Mouse (Mus musculus) limb, embryonic 13.5 days (tissue): ENCODE measurements around the gene Rpl13. TPM values are rescaled to one million over a fixed set of nuclear protein-coding genes. Genes with fewer than 3 reads are reported as not detected.
"Not testable (repeated sequence)": the region's sequence is repeated elsewhere in the genome, so short reads cannot be mapped to it uniquely, and the experiment has no call there.

Experiments used
- ATAC-seq: fragments of 200-750 bp; cut with Nextera tagmentation; 2 replicates; pipeline ENCODE4 v1.8.0; 2017; ENCODE audit warnings: low read depth, moderate number of reproducible peaks, moderate TSS enrichment; ENCODE audit not compliant: low FRiP score
- H3K27ac ChIP-seq: fragments of 300-500 bp; sonication (generic); 2 replicates; pipeline ENCODE4 v1.5.1; 2015; ENCODE audit warnings: inconsistent platforms, mild to moderate bottlenecking, moderate library complexity
- H3K27me3 ChIP-seq: fragments of 300-500 bp; sonication (generic); 2 replicates; pipeline ENCODE4 v1.6.1; 2015; ENCODE audit warnings: mild to moderate bottlenecking, inconsistent platforms
- H3K36me3 ChIP-seq: fragments of 300-500 bp; sonication (generic); 2 replicates; pipeline ENCODE4 v1.6.1; 2015; ENCODE audit warnings: inconsistent platforms, mild to moderate bottlenecking, moderate library complexity
- H3K4me1 ChIP-seq: fragments of 300-500 bp; sonication (generic); 2 replicates; pipeline ENCODE4 v1.6.1; 2015; ENCODE audit warnings: inconsistent platforms
- H3K4me2 ChIP-seq: fragments of 300-500 bp; sonication (generic); replicated peaks from 2 replicates; pipeline ENCODE4 v1.6.1; 2015; ENCODE audit warnings: inconsistent platforms, mild to moderate bottlenecking, moderate library complexity
- H3K4me3 ChIP-seq: fragments of 300-500 bp; sonication (generic); 2 replicates; pipeline ENCODE4 v1.5.1; 2015; ENCODE audit warnings: moderate library complexity, mild to moderate bottlenecking, inconsistent platforms
- H3K9ac ChIP-seq: fragments of 300-500 bp; sonication (generic); 2 replicates; pipeline ENCODE4 v1.6.1; 2015; ENCODE audit warnings: mild to moderate bottlenecking, inconsistent platforms
- H3K9me3 ChIP-seq: fragments of 300-500 bp; sonication (generic); 2 replicates; pipeline ENCODE4 v1.6.1; 2016; ENCODE audit warnings: inconsistent platforms
- WGBS: fragments of 180-500 bp; shearing (Covaris S2); methylation state at CpG from one replicate; pipeline ENCODE4 v1.1.7; 2015; 5-methylcytosine and 5-hydroxymethylcytosine counted together
- polyA plus RNA-seq: library from polyadenylated mRNA; unstranded; fragments of >200 nt; fragmentation: Nextera tagmentation; extraction: Ambion mirVana; gene quantifications from 2 replicates; pipeline ENCODE4 v1.2.1, GENCODE M21; 2015

Rpl13 gene
- polyA plus RNA-seq, 1 experiment from 2014 or later = 1,469 TPM

DNA sequence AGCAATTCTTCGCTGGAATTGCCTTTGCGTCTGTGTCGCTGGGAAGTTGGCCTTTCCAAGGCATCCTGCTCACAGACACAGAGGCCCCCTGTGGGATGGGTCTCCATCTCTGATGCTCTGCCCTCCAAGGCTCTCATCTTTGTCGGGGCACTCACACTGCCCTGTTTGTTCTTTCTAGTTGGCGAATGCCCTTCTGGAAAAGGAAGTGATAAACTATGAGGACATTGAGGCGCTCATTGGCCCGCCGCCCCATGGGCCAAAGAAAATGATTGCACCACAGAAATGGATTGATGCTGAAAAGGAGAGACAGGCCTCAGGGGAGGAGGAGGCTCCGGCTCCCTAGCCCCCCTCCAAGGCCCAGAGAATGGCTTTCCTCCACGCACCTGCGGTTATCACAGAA is 4.9 kb upstream of the Rpl13 start:
- peaks cover 56% of the 10 kb centered on the region for H3K36me3 ChIP-seq
- 89% methylated on average over 11 of the region's 11 CpGs for WGBS

GRCm38 (mm10) chr8:123097786-123098584 is 4.2 kb upstream of the Rpl13 start:
- H3K27ac ChIP-seq = no peak overlapping the region
- peaks cover 51% of the 10 kb centered on the region for H3K36me3 ChIP-seq
- peaks cover 3% of the 10 kb centered on the region for H3K4me1 ChIP-seq
- H3K9ac ChIP-seq = no peak overlapping the region
- no peaks in the 10 kb centered on the region for H3K27me3 ChIP-seq
- H3K9me3 ChIP-seq = no peaks in the 10 kb centered on the region
- no peak for ATAC-seq
- WGBS = 80% methylated on average over 12 of the region's 12 CpGs
- H3K4me3 ChIP-seq = no peak overlapping the region
- no peak overlapping the region for H3K4me2 ChIP-seq

More for the DNA sequence above, 4.9 kb upstream of the Rpl13 start:
- Histone ChIP-seq H3K27me3 (no peaks in the 10 kb centered on the region), H3K9ac (no peak overlapping the region), H3K4me2 (no peak overlapping the region), H3K27ac (no peak overlapping the region), H3K4me1 (peaks cover 3% of the 10 kb centered on the region), H3K4me3 (no peak overlapping the region), H3K9me3 (no peaks in the 10 kb centered on the region)
- ATAC-seq = no peak

- Histone ChIP-seq H3K9ac (peak overlapping the region; percentile 35; the same call in 1 of the 2 replicates), H3K27ac (peak overlapping the region; percentile 22; the same call in 1 of the 2 replicates), H3K27me3 (no peaks in the 10 kb centered on the region), H3K9me3 (no peaks in the 10 kb centered on the region), H3K4me1 (peaks cover 16% of the 10 kb centered on the region), H3K4me3 (no peak overlapping the region), H3K4me2 (0 out of 2 replicates have a peak overlapping the region, but pooled peaks have one; percentile 1), H3K36me3 (peaks cover 48% of the 10 kb centered on the region)
- ATAC-seq = no peak
- WGBS = 38% methylated on average over 8 of the region's 8 CpGs
These were observed 1.9 kb upstream of the Rpl13 start for GRCm38 (mm10) chr8:123100288-123100687.

DNA sequence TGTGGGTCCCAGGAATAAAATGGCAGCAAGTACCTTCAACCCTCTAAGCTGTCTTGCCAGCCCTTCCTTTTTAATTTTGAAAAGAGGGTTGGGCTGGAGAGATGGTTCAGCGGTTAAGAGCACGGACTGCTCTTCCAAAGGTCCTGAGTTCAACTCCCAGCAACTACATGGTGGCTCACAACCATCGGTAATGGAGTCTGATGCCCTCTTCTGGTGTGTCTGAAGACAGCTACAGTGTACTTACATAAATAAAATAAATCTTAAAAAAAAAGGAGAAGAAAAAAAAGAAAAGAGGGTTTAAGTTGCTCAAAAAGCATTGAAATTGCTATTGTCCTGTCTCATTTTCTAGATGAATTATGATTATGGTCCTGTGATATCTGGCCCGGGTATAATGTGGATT is 906 bp upstream of the Rpl13 start:
- WGBS = 77% methylated on average over 4 of the region's 4 CpGs
- Histone ChIP-seq H3K4me3 (0 out of 2 replicates have a peak overlapping the region, but pooled peaks have one; percentile 74), H3K4me2 (peak overlapping the region; percentile 78), H3K27me3 (no peaks in the 10 kb centered on the region), H3K9ac (no peak overlapping the region), H3K27ac (no peak overlapping the region), H3K36me3 (peaks cover 49% of the 10 kb centered on the region), H3K4me1 (peaks cover 16% of the 10 kb centered on the region), H3K9me3 (no peaks in the 10 kb centered on the region)
- ATAC-seq = no peak

DNA sequence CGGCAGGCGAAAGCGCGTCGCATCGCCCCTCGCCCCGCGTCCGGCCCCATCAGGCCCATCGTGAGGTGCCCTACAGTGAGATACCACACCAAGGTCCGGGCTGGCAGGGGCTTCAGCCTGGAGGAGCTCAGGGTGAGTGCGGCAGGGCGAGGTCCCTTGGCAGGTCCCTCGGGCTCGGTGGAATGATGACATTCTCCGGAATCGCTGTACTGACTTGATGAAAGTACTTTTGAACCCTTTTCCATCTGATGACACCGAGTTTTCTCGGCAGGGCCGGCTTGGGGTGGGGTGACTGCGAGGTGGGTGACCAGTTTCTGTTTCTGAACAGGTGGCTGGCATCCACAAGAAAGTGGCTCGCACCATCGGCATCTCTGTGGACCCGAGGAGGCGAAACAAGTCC is 705 bp downstream of the Rpl13 start:
- peaks cover 37% of the 10 kb centered on the region for H3K36me3 ChIP-seq
- peak overlapping the region; percentile 74 for H3K4me3 ChIP-seq
- under 1% methylated on average over 26 of the region's 26 CpGs for WGBS
- H3K27ac ChIP-seq = peak overlapping the region; percentile 96
- peak overlapping the region; percentile 99 for H3K9ac ChIP-seq
- ATAC-seq, H3K27me3 ChIP-seq, H3K9me3 ChIP-seq: not testable (repeated sequence)
- peak overlapping the region; percentile 97 for H3K4me2 ChIP-seq
- peaks cover 16% of the 10 kb centered on the region for H3K4me1 ChIP-seq

GRCm38 (mm10) chr8:123103285-123103684 is 1.1 kb downstream of the Rpl13 start:
- no peak for ATAC-seq
- Histone ChIP-seq H3K27me3 (no peaks in the 10 kb centered on the region), H3K4me3 (peak overlapping the region; percentile 74), H3K9ac (peak overlapping the region; percentile 99), H3K4me1 (peaks cover 16% of the 10 kb centered on the region), H3K4me2 (peak overlapping the region; percentile 97), H3K36me3 (peaks cover 33% of the 10 kb centered on the region), H3K27ac (peak overlapping the region; percentile 96), H3K9me3 (no peaks in the 10 kb centered on the region)
- 16% methylated on average over 15 of the region's 15 CpGs for WGBS

DNA sequence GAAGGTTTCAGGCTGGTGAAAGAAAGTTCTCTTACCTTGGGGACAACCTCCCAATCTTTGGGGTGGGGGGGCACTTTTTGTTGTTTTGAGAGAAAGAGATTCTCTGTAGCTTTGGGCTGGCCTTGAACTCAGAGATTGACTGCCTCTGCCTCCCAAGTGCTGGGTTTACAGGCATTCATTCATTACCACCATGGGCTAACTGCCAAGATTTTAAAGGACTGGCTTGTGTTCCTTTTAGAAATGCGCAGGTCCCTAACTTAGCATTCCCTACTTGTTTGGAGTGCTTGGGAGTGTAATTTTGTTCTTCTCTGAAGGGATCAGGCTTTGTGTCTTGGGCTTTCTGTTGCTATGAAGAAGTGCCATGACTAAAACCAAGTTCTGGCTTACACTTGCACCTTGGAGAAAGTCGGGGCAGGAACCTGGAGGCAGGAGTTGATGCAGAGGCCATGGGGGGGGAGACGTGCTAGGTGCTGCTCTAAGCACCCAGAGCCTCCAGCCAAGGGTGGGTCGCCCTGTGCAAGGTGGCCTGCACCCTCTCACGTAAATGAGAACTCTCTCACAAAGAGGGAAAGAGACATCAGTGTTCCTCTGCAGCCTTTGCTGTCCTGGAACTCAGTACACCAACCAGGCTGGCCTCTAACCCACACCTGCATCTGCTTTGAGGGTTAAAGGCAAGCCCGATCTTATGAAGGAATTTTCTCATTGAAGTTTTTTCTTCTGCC is 2.1 kb downstream of the Rpl13 start:
- Histone ChIP-seq H3K9ac (peak overlapping the region; percentile 99), H3K4me2 (peak overlapping the region; percentile 97), H3K4me3 (peak overlapping the region; percentile 74), H3K9me3 (no peaks in the 10 kb centered on the region), H3K27ac (no peak overlapping the region), H3K27me3 (no peaks in the 10 kb centered on the region), H3K36me3 (peaks cover 29% of the 10 kb centered on the region), H3K4me1 (peaks cover 16% of the 10 kb centered on the region)
- ATAC-seq = no peak
- 84% methylated on average over 6 of the region's 6 CpGs for WGBS

GRCm38 (mm10) chr8:123105553-123106326 is 3.6 kb downstream of the Rpl13 start:
- no peaks in the 10 kb centered on the region for H3K27me3 ChIP-seq
- peaks cover 16% of the 10 kb centered on the region for H3K4me1 ChIP-seq
- 70% methylated on average over 5 of the region's 5 CpGs for WGBS
- peaks cover 26% of the 10 kb centered on the region for H3K36me3 ChIP-seq
- no peak overlapping the region for H3K27ac ChIP-seq
- H3K4me3 ChIP-seq = no peak overlapping the region
- no peak overlapping the region for H3K4me2 ChIP-seq
- H3K9me3 ChIP-seq = no peaks in the 10 kb centered on the region
- no peak for ATAC-seq
- no peak overlapping the region for H3K9ac ChIP-seq

- H3K36me3 ChIP-seq = peaks cover 26% of the 10 kb centered on the region
- no peak for ATAC-seq
- H3K27ac ChIP-seq = no peak overlapping the region
- H3K4me2 ChIP-seq = no peak overlapping the region
- WGBS = 43% methylated on average over 2 of the region's 2 CpGs
- no peaks in the 10 kb centered on the region for H3K9me3 ChIP-seq
- no peak overlapping the region for H3K9ac ChIP-seq
- no peaks in the 10 kb centered on the region for H3K27me3 ChIP-seq
- H3K4me1 ChIP-seq = peaks cover 16% of the 10 kb centered on the region
- H3K4me3 ChIP-seq = no peak overlapping the region
These were observed 4.4 kb downstream of the Rpl13 start for GRCm38 (mm10) chr8:123106531-123106930.

DNA sequence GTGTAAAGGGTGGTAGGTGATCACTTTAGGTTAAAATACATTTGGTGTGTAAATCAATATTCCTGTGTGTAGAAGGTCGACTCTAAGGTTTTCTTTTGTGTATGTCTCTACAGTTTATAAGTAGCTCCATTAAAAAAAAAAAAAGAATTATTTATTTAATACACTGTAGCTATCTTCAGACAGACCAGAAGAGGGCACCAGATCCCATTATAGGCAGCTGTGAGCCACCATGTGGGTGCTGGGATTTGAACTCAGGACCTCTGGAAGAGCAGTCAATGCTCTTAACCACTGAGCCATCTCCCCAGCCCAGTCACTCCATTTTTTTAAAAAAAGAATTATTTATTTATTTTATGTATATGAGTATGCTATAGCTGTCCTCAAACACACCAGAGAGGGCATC is 5.9 kb downstream of the Rpl13 start:
- H3K9me3 ChIP-seq = no peaks in the 10 kb centered on the region
- H3K4me2 ChIP-seq = no peak overlapping the region
- peaks cover 26% of the 10 kb centered on the region for H3K36me3 ChIP-seq
- no peaks in the 10 kb centered on the region for H3K27me3 ChIP-seq
- no peak overlapping the region for H3K4me3 ChIP-seq
- ATAC-seq = no peak
- no peak overlapping the region for H3K9ac ChIP-seq
- H3K27ac ChIP-seq = no peak overlapping the region
- peaks cover 13% of the 10 kb centered on the region for H3K4me1 ChIP-seq
- 71% methylated on average over 1 of the region's 1 CpGs for WGBS

DNA sequence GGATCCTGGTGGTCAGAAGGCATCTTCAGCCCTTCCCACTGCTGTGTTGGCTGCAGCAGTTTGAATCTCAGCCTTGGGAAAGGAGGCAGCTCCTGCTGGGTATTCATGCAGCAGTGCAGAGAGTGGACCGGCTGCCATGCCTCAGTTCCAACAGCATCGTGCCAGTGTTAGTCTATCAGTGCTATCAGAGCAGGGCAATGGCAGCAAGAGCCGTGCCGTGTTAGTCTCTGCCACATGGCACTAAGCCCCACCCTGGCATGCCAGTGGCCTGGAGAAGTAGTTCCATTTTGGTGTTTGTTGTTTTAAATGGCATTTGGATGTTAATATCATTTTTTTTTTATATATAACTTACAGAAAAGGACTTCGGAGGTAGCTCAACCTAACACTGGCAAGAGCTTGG is 6.8 kb downstream of the Rpl13 start:
- Histone ChIP-seq H3K4me3 (no peak overlapping the region), H3K36me3 (peaks cover 17% of the 10 kb centered on the region), H3K4me2 (no peak overlapping the region), H3K9me3 (no peaks in the 10 kb centered on the region), H3K27ac (no peak overlapping the region), H3K9ac (no peak overlapping the region), H3K4me1 (peaks cover 5% of the 10 kb centered on the region), H3K27me3 (no peaks in the 10 kb centered on the region)
- ATAC-seq = no peak
- 84% methylated on average over 5 of the region's 5 CpGs for WGBS

DNA sequence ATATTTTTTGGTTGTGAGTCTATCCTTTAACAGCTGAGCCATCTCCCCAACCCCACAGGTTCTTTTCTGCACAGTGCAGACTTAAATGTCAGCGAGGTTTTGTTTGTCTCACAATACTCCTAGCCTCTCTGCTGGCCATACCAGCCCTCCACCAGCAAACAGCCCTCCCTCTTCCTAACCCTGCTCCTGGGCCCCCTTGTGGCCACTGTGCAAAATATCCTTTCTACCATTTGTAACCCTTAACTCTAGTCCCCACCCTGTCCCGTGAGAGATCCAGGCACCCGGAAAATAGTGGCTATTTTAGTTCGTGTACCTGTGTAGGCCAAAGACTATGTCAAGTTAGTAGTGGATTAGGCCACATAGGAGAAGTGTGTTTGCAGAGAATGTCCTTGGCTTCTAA is 8.5 kb downstream of the Rpl13 start:
- WGBS = 24% methylated on average over 4 of the region's 4 CpGs
- Histone ChIP-seq H3K27me3 (peaks cover 2% of the 10 kb centered on the region), H3K9me3 (no peaks in the 10 kb centered on the region), H3K4me3 (no peak overlapping the region), H3K27ac (no peak overlapping the region), H3K4me1 (no peaks in the 10 kb centered on the region), H3K9ac (no peak overlapping the region), H3K36me3 (peaks cover 1% of the 10 kb centered on the region), H3K4me2 (no peak overlapping the region)
- ATAC-seq = 0 out of 2 replicates have a peak, but pooled peaks have one; percentile 66
